Mouse (Mus musculus) kidney, embryonic 16.5 days (tissue): ENCODE results near the gene Sfswap. TPM values are rescaled to one million over a fixed set of nuclear protein-coding genes. Genes with fewer than 3 reads are reported as not detected.

Experiments used
- ATAC-seq: fragments of 200-750 bp; cut with Nextera tagmentation; 2 replicates; pipeline ENCODE4 v1.8.0; 2017; ENCODE audit warnings: moderate TSS enrichment; ENCODE audit not compliant: low FRiP score, low TSS enrichment
- H3K27ac ChIP-seq: fragments of 300-500 bp; sonication (generic); 2 replicates; pipeline ENCODE4 v1.5.1; 2014; ENCODE audit warnings: low read length
- H3K27me3 ChIP-seq: fragments of 300-500 bp; sonication (generic); 2 replicates; pipeline ENCODE4 v1.6.1; 2014; ENCODE audit warnings: low read length, control low read depth, mixed read lengths; ENCODE audit not compliant: insufficient read depth
- H3K36me3 ChIP-seq: fragments of 300-500 bp; sonication (generic); 2 replicates; pipeline ENCODE4 v1.6.1; 2014; ENCODE audit warnings: low read length, control low read depth, mixed read lengths; ENCODE audit not compliant: insufficient read depth
- H3K4me1 ChIP-seq: fragments of 300-500 bp; sonication (generic); 2 replicates; pipeline ENCODE4 v1.6.1; 2014; ENCODE audit warnings: low read length, control low read depth, mixed read lengths; ENCODE audit not compliant: insufficient read depth
- H3K4me2 ChIP-seq: fragments of 300-500 bp; sonication (generic); replicated peaks from 2 replicates; pipeline ENCODE4 v1.6.1; 2014; ENCODE audit warnings: low read depth, low read length
- H3K4me3 ChIP-seq: fragments of 300-500 bp; sonication (generic); 2 replicates; pipeline ENCODE4 v1.5.1; 2014; ENCODE audit warnings: mild to moderate bottlenecking, low read length
- H3K9ac ChIP-seq: fragments of 300-500 bp; sonication (generic); replicated peaks from 2 replicates; pipeline ENCODE4 v1.6.1; 2014; ENCODE audit warnings: low read length
- H3K9me3 ChIP-seq: fragments of 300-500 bp; sonication (generic); 2 replicates; pipeline ENCODE4 v1.6.1; 2016; ENCODE audit warnings: low read length, control low read depth
- WGBS: fragments of 180-500 bp; shearing (Covaris S2); extraction: QIAGEN DNeasy Blood & Tissue Kit; methylation state at CpG from one replicate; pipeline ENCODE4 v1.1.7; 2014; 5-methylcytosine and 5-hydroxymethylcytosine counted together
- polyA plus RNA-seq: library from polyadenylated mRNA; unstranded; fragments of >200 nt; fragmentation: Nextera tagmentation; extraction: Ambion mirVana; gene quantifications from 2 replicates; pipeline ENCODE4 v1.2.1, GENCODE M21; 2015

The Sfswap gene
- polyA plus RNA-seq, 1 experiment from 2014 or later = 39.1 TPM

DNA sequence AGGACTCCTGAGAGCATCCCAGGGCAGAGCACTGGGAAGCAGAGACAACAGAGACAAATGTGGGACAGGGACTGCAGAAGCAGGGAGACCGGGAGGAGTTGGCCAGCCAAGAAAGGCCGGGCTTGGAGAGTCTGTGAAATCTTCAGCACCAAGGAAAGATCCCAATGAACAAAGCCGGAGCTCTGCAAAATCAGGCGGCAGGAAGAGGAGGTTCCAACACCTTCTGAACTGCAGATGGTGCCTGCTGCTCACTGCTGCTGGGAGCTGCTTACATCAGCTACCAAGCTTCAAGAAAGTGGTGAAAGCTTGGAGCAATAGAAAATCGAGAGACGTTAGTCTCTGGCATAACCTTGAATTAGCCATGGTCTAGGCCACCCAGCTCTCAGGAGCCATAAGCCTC lies 79.0 kb downstream of the Sfswap start:
- Histone ChIP-seq H3K9ac (no peak overlapping the region), H3K36me3 (no peaks in the 10 kb centered on the region), H3K9me3 (no peaks in the 10 kb centered on the region), H3K27ac (no peak overlapping the region), H3K27me3 (peaks cover 24% of the 10 kb centered on the region), H3K4me2 (no peak overlapping the region), H3K4me1 (peaks cover 8% of the 10 kb centered on the region), H3K4me3 (no peak overlapping the region)
- ATAC-seq = no peak
- 7% methylated on average over 6 of the region's 6 CpGs for WGBS

GRCm38 (mm10) chr5:129580572-129580971 lies 79.6 kb downstream of the Sfswap start:
- Histone ChIP-seq H3K9ac (no peak overlapping the region), H3K4me3 (no peak overlapping the region), H3K36me3 (no peaks in the 10 kb centered on the region), H3K27ac (no peak overlapping the region), H3K4me1 (peaks cover 13% of the 10 kb centered on the region), H3K4me2 (no peak overlapping the region), H3K27me3 (peaks cover 28% of the 10 kb centered on the region), H3K9me3 (no peaks in the 10 kb centered on the region)
- 83% methylated on average over 9 of the region's 9 CpGs for WGBS
- ATAC-seq = no peak

GRCm38 (mm10) chr5:129581015-129581414 lies 80.0 kb downstream of the Sfswap start:
- Histone ChIP-seq H3K27ac (no peak overlapping the region), H3K4me1 (peaks cover 18% of the 10 kb centered on the region), H3K4me3 (no peak overlapping the region), H3K36me3 (no peaks in the 10 kb centered on the region), H3K4me2 (no peak overlapping the region), H3K27me3 (peaks cover 28% of the 10 kb centered on the region), H3K9me3 (no peaks in the 10 kb centered on the region), H3K9ac (no peak overlapping the region)
- no peak for ATAC-seq
- WGBS = 71% methylated on average over 7 of the region's 7 CpGs

GRCm38 (mm10) chr5:129583331-129583730 lies 82.3 kb downstream of the Sfswap start:
- WGBS = 5% methylated on average over 12 of the region's 12 CpGs
- peak overlapping the region; percentile 70 for H3K9ac ChIP-seq
- no peaks in the 10 kb centered on the region for H3K9me3 ChIP-seq
- H3K36me3 ChIP-seq = no peaks in the 10 kb centered on the region
- peaks cover 22% of the 10 kb centered on the region for H3K4me1 ChIP-seq
- H3K4me2 ChIP-seq = peak overlapping the region; percentile 100
- H3K27ac ChIP-seq = no peak overlapping the region
- peak overlapping the region; percentile 65 for H3K4me3 ChIP-seq
- peak; percentile 20; the same call in 1 of the 2 replicates for ATAC-seq
- H3K27me3 ChIP-seq = peaks cover 28% of the 10 kb centered on the region

- peak; percentile 91 for ATAC-seq
- WGBS = 0% methylated on average over 77 of the region's 80 CpGs
- H3K27ac ChIP-seq = no peak within 1 kb of the TSS
Observed at GRCm38 (mm10) chr5:129583761-129584582, 83.0 kb downstream of the Sfswap start, which contains the start of gene Mmp17. Mmp17 (plus strand) TSS chr5:129584169.

DNA sequence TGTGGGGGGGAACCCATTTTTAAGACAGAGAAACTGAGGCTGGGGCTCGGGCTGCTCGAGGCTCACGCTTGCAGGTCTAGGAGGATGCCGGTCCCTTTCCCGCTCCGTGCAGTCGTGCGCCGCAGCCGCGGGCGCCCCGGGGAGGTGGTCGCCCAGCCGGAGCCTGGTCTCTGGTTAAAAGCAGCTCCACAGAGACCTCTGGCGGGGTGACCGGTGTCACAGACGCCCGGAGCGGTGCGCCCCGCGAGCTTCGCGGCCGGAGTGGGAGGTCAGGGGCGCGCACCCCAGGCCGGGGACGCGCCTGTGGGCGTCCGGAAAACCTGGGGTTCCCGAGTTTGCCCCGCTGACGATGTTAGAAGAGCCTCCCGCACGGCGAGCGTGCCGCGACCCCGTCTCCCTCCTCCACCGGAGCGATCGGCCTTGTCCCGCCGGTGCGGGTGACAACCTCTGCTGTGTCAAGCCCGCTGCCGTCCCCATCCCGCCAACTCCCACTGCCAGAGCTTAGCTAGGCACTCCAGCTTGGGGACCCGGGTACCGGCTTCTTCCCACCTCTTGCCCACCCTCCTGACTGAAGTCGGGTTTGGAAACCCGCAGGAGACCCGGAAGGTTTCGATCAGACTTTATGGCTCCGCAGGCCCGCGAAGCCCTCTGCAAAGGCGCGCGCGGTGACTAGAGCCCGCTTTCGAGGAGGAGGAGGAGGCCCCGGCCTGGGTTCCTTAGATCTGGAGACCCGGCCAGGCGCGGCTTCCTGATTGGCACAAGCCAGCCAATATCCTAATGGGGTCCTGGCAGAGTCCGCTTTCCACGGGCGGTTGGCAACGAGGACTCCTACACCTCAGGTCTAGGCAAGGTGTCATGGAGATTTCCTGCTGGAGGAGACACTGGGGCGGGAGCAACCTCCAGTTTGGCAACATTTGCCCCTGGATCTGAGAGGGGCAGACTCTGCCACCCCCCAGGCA lies 83.8 kb downstream of the Sfswap start:
- ATAC-seq = peak; percentile 39
- Histone ChIP-seq H3K9me3 (no peaks in the 10 kb centered on the region), H3K27me3 (peaks cover 28% of the 10 kb centered on the region), H3K9ac (peak overlapping the region; percentile 70), H3K4me3 (peak overlapping the region; percentile 65), H3K27ac (no peak overlapping the region), H3K4me2 (peak overlapping the region; percentile 100), H3K4me1 (peaks cover 22% of the 10 kb centered on the region), H3K36me3 (no peaks in the 10 kb centered on the region)
- under 1% methylated on average over 74 of the region's 76 CpGs for WGBS

More at GRCm38 (mm10) chr5:129583761-129584582, 83.0 kb downstream of the Sfswap start, which contains the start of gene Mmp17:
- H3K36me3 ChIP-seq = no peaks in the 10 kb centered on the region
- H3K4me2 ChIP-seq = peak within 1 kb of the TSS; percentile 100
- peaks cover 28% of the 10 kb centered on the region for H3K27me3 ChIP-seq
- peak within 1 kb of the TSS; percentile 70 for H3K9ac ChIP-seq
- H3K9me3 ChIP-seq = no peaks in the 10 kb centered on the region
- peak within 1 kb of the TSS; percentile 65 for H3K4me3 ChIP-seq
- peaks cover 22% of the 10 kb centered on the region for H3K4me1 ChIP-seq

DNA sequence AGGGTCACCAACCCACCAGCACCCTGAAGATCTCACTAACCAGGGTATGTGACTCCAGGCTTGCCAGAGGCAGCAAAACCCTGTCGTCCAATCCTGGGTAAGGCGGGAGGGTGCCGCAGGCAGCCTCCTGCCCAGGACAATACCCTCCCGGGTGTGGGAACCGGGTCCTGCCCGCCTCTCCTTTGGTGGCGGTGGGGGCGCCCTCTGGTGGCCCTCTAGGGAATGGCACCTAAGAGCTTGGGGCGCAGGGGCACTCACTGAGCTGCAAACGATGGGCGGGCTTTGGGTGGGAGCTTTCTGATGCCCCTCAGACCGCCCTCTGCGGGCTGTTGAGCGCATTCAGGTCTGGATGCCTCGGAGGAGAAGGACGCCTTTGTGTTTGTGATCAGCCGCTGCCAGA lies 85.0 kb downstream of the Sfswap start:
- peak; percentile 53 for ATAC-seq

DNA sequence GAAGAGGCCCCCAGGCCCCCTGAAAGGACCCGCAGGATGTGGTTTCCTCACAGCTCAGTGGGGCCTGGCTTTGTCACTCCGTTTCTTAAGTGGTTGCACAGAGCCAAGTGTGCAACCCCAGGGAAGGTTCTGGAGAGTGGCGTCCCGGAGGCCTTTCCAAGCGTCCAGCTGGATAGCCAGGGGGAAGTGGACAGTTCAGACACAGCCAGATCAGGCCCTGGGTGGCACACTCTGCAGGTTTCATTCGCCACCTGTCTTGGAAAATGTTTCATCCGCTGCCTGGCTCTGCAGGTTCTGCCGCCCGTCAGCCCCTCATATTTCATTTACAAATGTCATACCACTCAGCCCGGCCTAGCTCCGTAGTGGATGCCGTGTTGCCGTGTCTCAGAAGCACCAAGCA lies 85.5 kb downstream of the Sfswap start:
- H3K9ac ChIP-seq = peak overlapping the region; percentile 51
- peaks cover 26% of the 10 kb centered on the region for H3K27me3 ChIP-seq
- H3K36me3 ChIP-seq = no peaks in the 10 kb centered on the region
- no peak for ATAC-seq
- peak overlapping the region; percentile 100 for H3K4me2 ChIP-seq
- no peak overlapping the region for H3K27ac ChIP-seq
- 67% methylated on average over 13 of the region's 13 CpGs for WGBS
- H3K4me3 ChIP-seq = no peak overlapping the region; the same call in 1 of the 2 replicates
- no peaks in the 10 kb centered on the region for H3K9me3 ChIP-seq
- H3K4me1 ChIP-seq = peaks cover 22% of the 10 kb centered on the region

More for the DNA sequence above, 85.0 kb downstream of the Sfswap start:
- Histone ChIP-seq H3K4me2 (peak overlapping the region; percentile 100), H3K9ac (peak overlapping the region; percentile 51), H3K27ac (no peak overlapping the region), H3K4me1 (peaks cover 22% of the 10 kb centered on the region), H3K27me3 (peaks cover 28% of the 10 kb centered on the region), H3K4me3 (peak overlapping the region; percentile 65), H3K9me3 (no peaks in the 10 kb centered on the region), H3K36me3 (no peaks in the 10 kb centered on the region)
- WGBS = under 1% methylated on average over 17 of the region's 17 CpGs

DNA sequence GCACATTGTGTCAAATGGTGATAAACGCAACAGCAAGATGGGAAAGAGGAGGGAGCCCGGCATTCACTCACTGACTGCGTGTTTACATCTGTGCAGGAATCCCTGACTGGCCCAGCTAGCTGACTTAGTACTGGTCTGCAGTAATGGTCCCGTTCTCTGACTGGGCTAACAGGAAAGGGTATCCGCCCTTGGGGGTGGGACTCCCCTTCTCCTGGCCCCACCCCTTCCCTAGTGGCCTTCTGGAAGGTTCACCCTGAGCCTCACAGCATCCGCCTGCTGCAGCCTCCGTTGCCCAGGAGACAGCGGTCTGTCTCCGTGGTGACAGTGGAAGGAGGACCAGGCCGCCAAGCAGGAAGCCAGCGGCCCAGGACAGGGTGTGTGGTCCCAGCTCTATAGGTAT lies 89.9 kb downstream of the Sfswap start:
- Histone ChIP-seq H3K9me3 (no peaks in the 10 kb centered on the region), H3K27me3 (no peaks in the 10 kb centered on the region; the same call in 1 of the 2 replicates), H3K36me3 (no peaks in the 10 kb centered on the region), H3K4me2 (no peak overlapping the region), H3K4me1 (peaks cover 10% of the 10 kb centered on the region), H3K27ac (no peak overlapping the region), H3K9ac (no peak overlapping the region), H3K4me3 (no peak overlapping the region)
- 16% methylated on average over 11 of the region's 11 CpGs for WGBS
- ATAC-seq = no peak
